Mouse (Mus musculus) cerebellum, adult 8-10 months (tissue): ENCODE results near the gene Lypd4.
"Not testable (repeated sequence)": the region's sequence is repeated elsewhere in the genome, so short reads cannot be mapped to it uniquely, and the experiment has no call there.

Experiments used
- DNase-seq: peaks from one replicate; pipeline ENCODE4 v3.0.0; 2022

The Lypd4 gene

GRCm38 (mm10) chr7:24845713-24846112 lies 24.0 kb downstream of the Lypd4 start:
- DNase-seq: no peak

GRCm38 (mm10) chr7:24845181-24845580 lies 24.6 kb downstream of the Lypd4 start:
- no peak for DNase-seq

GRCm38 (mm10) chr7:24844144-24844543 lies 25.6 kb downstream of the Lypd4 start:
- DNase-seq: no peak

GRCm38 (mm10) chr7:24841009-24841408 lies 28.7 kb downstream of the Lypd4 start:
- DNase-seq: no peak

- DNase-seq: no peak
These were observed 29.4 kb downstream of the Lypd4 start for GRCm38 (mm10) chr7:24840331-24840730.

- no peak for DNase-seq
These were observed 30.3 kb downstream of the Lypd4 start for GRCm38 (mm10) chr7:24839410-24839808.

- not testable (repeated sequence) for DNase-seq
These were observed 30.9 kb downstream of the Lypd4 start for GRCm38 (mm10) chr7:24838732-24839409.

- DNase-seq: peak; percentile 75
These were observed 42.6 kb downstream of the Lypd4 start for GRCm38 (mm10) chr7:24827181-24827580.

GRCm38 (mm10) chr7:24824452-24824851 lies 45.3 kb downstream of the Lypd4 start:
- no peak for DNase-seq

- peak; percentile 89 for DNase-seq
These were observed 52.2 kb downstream of the Lypd4 start for GRCm38 (mm10) chr7:24817502-24817901.
